Mouse (Mus musculus) embryo, embryonic 9.5 days (tissue): ENCODE measurements around the gene Ccdc88c.

Experiments
- DNase-seq: peaks from one replicate; pipeline ENCODE4 v3.0.0-alpha.2; 2017; ENCODE audit errors: extremely low spot score

Ccdc88c gene

GRCm38 (mm10) chr12:100997830-100998563, 30.9 kb downstream of the Ccdc88c start:
- DNase-seq = peak; percentile 69

GRCm38 (mm10) chr12:100996378-100996898, 32.4 kb downstream of the Ccdc88c start:
- DNase-seq = no peak

DNA sequence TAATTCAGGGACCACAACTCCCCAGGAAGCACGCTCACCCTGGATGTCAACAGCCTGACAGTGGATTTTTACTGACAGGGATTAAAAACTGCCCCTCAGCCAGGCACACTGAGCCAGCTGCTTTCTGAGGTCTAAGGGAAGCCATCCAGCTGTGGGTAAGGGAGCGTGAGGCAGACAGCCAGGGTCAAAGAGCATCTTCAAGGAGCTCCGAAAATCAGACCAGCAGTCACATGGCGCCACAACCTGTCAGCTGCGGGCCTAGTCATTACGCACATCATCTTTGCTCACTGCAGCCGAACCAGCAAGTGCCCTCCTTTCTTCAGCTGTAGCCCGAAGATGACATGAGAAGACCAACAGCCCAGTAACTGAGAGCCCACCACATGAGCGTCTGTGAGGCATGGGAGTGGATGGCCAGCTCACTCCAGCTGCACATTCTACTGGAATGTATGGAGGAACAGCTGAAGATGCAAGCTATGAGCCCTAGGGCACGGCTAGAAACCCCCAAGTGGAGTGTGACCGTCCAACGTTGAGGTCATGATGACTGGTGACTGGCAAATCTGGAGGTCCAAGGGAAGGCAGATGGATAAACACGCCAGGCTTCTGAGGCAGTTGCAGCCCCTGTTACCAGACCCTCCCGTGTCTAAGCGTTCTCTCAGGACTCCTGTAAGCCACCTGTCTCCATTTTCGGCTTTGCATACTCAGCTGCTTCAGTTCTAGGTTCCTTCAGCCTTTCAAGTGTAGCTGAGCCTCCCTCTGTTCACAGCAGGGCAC, 33.1 kb downstream of the Ccdc88c start:
- DNase-seq = no peak

DNA sequence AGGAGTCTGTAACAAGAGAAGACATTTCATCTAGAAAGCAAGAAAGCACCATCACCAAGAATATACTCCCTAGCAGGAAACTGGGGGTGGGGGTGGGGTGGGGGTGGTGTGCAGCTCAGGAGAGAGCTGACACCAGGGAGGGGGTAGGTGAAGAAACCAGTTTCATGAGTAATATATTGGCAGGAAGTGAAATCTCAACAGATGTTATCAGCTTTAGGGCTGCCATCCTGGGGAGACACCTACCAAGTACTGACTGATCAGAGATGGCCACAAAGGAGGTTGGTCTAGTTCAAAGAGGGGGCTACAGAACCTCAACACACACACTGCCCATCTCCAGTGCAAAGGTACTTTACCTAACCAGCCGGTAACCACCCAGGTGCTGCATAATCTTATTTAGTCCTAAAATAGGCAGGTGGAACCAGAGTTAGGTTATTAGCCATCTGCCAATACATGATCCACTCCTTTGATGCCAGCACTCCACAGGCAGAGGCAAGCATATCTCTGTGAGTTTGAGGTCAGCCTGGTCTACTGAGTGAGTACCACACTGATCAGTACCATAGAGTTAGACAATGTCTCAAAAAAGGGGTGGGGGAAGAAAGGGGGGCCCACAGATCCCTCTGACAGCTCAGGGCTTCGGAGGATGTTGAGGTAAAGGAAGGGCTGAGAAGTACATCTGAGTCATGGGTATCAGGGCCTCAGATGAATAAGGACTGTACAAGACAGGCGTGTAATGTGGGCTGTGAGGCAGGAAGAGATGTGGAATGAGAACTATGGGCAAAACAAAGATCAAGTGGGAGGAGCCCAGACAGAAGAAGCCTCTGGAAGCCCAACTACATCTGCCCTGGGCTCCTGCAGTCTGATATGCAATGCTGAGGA, 34.5 kb downstream of the Ccdc88c start:
- DNase-seq = no peak

GRCm38 (mm10) chr12:100993146-100993545, 35.7 kb downstream of the Ccdc88c start:
- no peak for DNase-seq

- no peak for DNase-seq
Measured at GRCm38 (mm10) chr12:100992505-100992904, 36.4 kb downstream of the Ccdc88c start.

DNA sequence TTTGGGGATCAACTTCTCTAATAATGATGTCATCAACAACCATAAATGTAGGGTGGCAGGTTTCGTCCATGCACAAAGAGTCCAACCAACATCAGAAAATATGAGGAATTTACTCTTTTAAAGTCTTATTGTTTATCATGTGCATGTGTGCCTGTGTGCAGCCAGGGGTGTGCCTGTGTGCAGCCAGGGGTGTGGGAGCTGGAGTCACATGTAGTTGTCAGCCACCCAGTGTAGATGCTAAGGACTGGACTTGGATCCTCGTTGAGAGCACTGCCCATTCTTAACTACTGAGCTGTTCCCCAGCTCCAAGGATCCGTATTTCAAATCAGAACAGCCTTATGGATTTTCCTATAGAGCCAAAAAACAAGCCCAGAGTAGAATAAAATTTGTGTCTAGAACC, 37.7 kb downstream of the Ccdc88c start:
- no peak for DNase-seq

DNA sequence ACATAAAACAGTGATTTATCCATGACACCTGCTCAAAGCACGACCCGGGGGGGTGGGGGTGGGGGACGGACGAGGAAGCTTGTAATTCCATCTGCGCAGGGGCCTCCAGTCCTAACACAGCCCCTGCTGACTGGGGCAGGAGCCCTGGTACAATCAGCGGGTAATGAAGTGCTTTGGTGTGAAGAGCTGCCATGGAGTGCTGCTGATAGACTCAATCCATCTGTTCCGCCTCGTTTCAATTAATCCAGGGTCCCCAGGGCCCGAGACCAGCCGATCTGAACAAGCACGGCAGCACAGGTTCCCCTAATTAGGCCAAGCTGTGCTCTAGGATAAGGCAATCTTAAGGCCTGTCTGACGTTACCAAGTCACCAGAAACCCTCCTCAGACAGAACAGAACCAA, 38.6 kb downstream of the Ccdc88c start:
- DNase-seq = peak; percentile 42

DNA sequence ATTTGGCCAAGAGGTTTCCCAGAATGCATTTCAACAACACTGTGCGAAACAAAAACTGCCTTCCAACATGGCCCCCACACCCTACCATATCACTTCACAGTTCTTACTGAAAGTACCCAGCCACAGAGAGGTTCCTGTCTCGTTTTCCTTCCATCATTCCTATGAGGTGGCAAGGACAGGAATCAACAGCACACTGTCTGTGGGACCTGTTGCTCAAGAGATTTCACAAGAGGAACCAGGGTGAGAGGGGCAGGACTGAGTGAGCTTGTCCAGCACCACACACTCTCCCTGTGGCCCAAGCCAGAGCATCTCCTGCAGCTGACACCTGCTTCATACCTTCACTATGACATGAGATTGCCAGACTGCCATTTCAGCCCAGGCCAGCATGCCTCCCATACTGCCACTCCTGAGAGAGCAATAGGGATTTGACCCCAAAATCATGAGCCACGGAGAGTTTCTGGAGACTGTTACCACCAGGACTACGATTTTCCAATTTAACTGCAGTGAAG, 39.0 kb downstream of the Ccdc88c start:
- no peak for DNase-seq

GRCm38 (mm10) chr12:100988324-100989130, 40.3 kb downstream of the Ccdc88c start:
- no peak for DNase-seq

DNA sequence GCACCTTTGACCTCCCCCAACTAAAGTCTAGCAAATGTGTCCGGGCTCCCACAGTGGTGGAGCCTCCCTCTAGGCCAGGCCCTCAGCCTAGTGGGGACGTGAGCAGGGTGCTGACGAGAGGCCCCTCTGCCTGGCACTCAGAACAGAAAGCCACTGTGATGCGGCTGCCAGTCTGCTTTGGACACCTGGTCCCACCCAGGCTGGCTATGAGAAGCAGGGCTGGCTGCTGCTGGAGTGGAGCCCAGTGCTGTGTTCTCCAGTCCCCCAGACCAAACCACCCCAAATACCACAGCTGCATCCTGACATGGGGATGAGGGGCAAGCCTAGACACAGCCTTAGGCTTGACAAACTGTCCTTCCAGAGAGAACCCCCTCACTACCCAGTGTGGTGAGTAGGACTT, 42.4 kb downstream of the Ccdc88c start:
- DNase-seq = no peak

- DNase-seq = no peak
Measured at GRCm38 (mm10) chr12:100985793-100986157, 43.1 kb downstream of the Ccdc88c start.

DNA sequence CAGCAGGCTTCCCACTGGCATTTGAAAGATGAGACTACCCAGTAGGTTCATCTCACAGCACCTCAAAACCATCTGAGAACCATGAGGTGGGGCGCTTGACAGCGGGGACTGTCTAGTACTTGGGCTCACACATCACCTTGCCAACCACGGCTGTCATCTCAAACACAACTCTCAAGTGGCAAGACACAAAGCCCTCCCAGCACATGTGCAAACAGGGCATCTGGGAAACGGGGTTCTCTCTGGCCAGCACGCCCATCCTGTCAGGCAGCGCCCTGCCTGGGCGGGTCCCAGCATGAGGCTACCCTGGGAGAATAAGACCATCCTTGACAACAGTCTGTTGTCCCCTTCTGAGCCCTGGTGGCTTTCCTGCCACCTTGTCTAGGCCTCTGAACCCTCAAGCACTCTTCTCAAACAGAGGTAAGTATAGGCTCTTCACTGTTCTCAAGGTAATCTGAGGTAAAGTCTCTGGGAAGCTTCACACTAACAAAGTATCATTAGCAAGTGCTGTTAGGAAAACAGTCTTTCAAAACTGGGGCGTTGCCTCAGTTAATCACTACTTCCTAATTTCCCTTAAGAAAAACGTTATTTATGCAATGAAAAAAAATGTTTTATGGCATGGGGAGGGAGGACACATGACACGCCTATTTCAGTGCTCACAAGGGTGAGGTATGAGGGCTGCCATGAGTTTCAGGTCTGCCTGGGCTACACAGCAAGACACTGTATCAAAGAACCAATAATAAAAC, 43.6 kb downstream of the Ccdc88c start:
- no peak for DNase-seq

DNA sequence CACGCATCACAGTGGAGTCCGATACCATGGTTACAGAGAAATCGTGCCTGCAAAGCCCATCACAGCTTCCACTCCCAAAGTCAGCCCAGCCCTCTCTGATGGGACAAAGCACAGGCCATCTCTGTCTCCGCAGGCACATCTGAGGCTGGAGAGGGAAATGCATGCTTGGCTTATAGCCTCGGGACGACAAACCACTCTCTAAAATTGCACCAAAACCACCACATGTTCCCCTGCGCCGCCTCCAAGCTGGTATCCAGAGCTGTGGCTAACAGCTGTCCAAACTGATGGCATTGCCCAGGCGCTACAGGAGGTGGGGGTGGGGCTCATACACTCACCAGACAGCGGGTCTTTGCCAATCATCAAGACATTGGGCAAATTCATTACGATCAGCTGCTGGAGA, 45.3 kb downstream of the Ccdc88c start:
- DNase-seq = no peak

DNA sequence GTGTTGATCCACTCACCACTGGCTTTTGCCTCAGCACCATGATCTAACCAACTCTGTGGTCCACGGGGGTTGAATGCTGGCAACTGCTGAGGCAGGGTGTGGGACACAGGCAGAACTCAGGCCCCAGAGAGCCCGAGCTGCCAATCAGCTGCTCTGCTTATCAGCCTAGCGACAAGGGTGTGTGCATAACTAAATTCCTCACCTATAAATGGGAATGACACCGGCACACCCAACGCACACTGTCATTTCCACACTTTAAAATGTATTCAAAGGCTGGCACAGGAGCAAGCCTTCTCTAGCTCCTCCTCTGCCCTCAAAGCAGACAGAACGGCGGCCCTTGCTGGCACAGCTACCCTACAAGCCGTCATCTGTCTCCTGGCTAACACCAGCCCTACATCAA, 46.6 kb downstream of the Ccdc88c start:
- no peak for DNase-seq

- no peak for DNase-seq
Measured at GRCm38 (mm10) chr12:100980551-100981008, 48.3 kb downstream of the Ccdc88c start.

- no peak for DNase-seq
Measured at GRCm38 (mm10) chr12:100979616-100980015, 49.2 kb downstream of the Ccdc88c start.

- DNase-seq = no peak
Measured at GRCm38 (mm10) chr12:100977958-100978725, 50.7 kb downstream of the Ccdc88c start.

- no peak for DNase-seq
Measured at GRCm38 (mm10) chr12:100977551-100977950, 51.3 kb downstream of the Ccdc88c start.
